Mouse (Mus musculus) heart, postnatal 0 days (tissue): ENCODE data around the gene Nle1.

ENCODE experiments used
- CTCF ChIP-seq: IDR thresholded peaks from 2 replicates; pipeline ENCODE4 v1.5.1; 2016; ENCODE audit warnings: antibody characterized with exemption, control low read depth, low read depth
- EP300 ChIP-seq: IDR thresholded peaks from 2 replicates; pipeline ENCODE4 v1.6.1; 2016; ENCODE audit warnings: antibody characterized with exemption, low read depth

- TF ChIP-seq CTCF (no peak), EP300 (no peak)
Measured at GRCm38 (mm10) chr11:82943336-82943735, 35.1 kb upstream of the Nle1 start.
